Mouse (Mus musculus) thymus, postnatal 36 days (tissue): ENCODE data around the gene Gm5901.
"Not testable (repeated sequence)": the region's sequence is repeated elsewhere in the genome, so short reads cannot be mapped to it uniquely, and the experiment has no call there.

Experiments used
- DNase-seq, 2 experiments: peaks; one replicate each; pipeline ENCODE4 v3.0.0; 2022; ENCODE audit warnings: mixed read lengths in 2 of 2

Gene Gm5901

DNA sequence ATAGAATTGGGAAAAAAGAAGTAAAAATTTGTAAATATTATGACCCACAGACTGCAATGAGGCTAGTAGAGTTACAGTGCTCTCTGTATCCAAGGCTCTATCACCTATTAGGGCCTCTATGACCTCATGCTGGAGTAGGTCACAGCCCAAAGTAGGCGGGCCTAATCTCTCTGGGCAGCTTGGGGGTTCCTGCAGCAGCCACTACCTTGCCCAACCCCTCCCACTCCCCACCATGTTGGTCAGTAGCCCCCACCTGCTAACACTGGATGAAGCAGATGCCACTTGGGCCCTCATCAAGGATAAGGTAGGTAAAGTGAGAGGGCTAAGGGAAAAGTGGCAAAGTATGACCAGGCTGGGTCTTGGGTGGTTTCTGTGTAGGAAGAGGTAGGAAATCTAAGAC lies at the start of gene Gm5901:
Gene Gm5901 (plus strand): TSS at position 173 of the 400 bp plus-strand sequence.
- no peak for DNase-seq

DNA sequence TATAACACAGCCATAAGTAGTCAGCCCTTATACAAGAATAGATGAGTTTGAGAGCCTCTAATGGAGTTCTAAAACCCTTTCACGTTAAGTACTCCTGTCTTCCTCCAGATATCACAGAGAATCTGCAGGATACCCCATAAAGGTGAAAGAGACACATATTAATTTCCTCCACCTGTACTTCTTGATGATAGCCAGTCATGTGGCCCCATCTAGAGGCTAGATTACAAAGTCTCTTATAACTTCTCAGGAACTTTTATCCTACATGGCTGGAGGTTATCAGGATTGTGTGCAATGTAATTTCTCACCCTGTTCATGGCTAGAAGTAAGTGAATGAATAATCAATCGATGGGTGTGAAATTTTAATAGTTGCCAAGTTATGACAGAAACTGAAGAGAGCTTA lies 49.5 kb upstream of the Gm5901 start:
- DNase-seq, result no peak

DNA sequence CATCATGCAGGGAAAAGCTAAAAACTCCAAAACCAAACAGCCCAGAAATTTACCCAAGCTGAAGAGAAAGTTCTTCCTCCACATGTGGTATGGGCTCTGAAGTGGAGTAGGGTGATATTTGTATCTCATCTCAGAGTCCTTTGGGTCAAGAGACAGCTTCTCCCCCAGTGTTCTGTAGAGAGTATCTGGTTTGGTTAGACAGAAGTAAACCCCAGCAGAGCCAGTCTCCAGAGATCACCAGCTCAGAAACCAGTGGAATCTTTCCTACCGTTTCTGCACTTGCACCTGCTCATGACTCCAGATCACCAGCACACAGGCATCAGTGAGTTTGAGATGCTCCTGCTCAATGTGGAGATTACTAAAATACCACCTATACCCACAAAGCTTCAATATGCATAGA lies 40.8 kb upstream of the Gm5901 start, which contains the start of gene Olfr690:
Gene Olfr690 (minus strand): TSS at position 101 of the 400 bp plus-strand sequence.
- DNase-seq, result no peak

DNA sequence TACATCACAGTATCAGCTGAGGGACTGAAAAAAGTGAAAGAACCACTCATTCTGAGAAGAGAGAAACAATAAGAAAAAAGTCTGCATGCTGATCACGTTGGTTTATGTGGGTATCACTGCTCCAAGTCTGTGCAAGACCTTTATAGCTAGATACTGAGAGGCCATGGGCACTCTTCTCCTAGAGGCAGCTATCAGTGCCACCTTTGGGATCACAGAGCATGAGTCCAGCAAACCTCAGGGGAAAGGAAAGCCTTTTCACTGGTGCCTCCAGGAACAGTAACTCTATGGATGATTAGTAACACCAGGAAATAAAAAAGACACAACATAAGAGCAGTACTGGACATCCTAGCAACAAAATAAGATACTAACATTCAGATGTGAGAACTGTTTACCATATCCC lies 32.7 kb upstream of the Gm5901 start, which contains the start of gene Olfr691:
Gene Olfr691 (minus strand): TSS at position 101 of the 400 bp plus-strand sequence.
- no peak for DNase-seq

GRCm38 (mm10) chr7:105342752-105343151 lies 32.1 kb upstream of the Gm5901 start:
- DNase-seq, result no peak

DNA sequence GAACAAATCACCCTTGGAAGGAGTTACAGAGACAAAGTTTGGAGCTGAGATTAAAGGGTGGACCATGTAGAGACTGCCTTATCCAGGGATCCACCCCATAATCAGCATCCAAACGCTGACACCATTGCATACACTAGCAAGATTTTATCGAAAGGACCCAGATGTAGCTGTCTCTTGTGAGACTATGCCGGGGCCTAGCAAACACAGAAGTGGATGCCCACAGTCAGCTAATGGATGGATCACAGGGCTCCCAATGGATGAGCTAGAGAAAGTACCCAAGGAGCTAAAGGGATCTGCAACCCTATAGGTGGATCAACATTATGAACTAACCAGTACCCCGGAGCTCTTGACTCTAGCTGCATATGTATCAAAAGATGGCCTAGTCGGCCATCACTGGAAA lies 18.8 kb upstream of the Gm5901 start:
- not testable (repeated sequence) for DNase-seq

DNA sequence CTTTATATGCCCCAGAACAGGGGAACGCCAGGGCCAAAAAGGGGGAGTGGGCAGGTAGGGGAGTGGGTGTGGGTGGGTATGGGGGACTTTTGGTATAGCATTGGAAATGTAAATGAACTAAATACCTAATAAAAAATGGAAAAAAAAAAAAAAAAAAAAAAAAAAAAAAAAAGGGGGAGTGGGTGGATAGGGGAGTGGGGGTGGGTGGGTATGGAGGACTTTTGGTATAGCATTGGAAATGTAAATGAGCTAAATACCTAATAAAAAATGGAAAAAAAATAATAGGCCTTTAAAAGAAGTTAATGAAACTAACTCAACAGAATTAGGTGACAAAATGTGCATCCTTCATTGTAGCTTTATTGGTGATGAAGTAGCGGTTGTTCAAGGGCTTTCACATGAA lies 18.4 kb upstream of the Gm5901 start:
- DNase-seq, result not testable (repeated sequence)

- DNase-seq, result no peak
These were observed 13.1 kb upstream of the Gm5901 start for GRCm38 (mm10) chr7:105361713-105362112.

DNA sequence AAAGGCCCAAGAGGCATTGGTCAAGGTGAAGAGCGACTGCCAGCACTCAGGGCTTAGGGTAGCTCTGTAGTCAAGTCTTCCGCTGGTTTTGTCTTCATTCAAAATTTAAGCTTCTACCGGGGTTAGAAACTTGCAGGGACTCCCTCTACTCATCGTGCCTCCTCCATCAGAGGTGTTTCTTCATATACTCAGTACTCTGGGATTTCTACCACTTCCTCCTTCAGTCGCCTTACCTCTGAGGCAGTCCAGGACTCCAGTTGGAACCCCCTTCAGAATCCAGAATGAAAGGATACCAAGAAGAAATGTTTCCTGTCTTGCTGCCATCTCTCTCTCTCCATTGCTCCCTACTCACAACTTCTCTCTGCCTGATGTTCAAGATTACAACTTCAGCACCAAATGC lies 7.6 kb upstream of the Gm5901 start:
- no peak for DNase-seq

DNA sequence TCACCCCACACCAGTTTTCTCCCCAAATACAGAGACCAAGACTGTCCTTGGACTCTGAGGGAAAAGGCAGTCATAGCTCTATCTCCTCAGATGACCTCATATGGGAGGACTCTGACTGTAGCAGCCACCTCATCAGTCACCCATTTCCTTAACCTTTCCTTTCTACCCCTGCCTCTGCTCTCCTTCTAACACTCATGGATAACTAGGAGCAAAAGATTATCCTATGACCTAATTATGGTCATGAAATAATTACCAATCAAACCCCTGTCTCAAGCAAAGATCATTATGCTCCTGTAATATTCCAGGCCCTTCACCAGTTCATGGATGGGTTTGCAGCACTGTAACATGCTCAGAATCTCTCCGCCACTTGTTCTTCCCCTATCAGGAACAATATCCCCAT lies 6.9 kb upstream of the Gm5901 start, which contains the start of gene Olfr692:
Gene Olfr692 (plus strand): TSS at position 301 of the 400 bp plus-strand sequence.
- DNase-seq, result no peak

DNA sequence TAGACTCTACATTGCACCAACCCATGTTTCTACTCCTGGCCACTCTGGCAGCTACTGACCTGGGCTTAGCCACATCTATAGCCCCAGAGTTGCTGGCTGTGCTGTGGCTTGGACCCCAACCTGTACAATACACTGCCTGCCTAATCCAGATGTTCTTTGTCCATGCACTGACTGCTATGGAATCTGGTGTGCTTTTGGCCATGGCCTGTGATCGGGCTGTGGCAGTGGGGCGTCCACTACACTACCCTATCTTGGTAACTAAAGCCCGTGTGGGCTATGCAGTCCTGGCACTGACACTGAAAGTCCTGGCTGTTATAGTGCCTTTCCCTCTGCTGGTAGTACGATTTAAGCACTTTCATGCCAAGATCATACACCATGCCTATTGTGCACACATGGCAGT lies 6.3 kb upstream of the Gm5901 start:
- no peak for DNase-seq

GRCm38 (mm10) chr7:105372912-105373311 lies 1.9 kb upstream of the Gm5901 start:
- DNase-seq, result no peak

GRCm38 (mm10) chr7:105373509-105373908 lies 1.3 kb upstream of the Gm5901 start:
- no peak for DNase-seq

- no peak for DNase-seq
These were observed 862 bp upstream of the Gm5901 start for GRCm38 (mm10) chr7:105373976-105374375.

DNA sequence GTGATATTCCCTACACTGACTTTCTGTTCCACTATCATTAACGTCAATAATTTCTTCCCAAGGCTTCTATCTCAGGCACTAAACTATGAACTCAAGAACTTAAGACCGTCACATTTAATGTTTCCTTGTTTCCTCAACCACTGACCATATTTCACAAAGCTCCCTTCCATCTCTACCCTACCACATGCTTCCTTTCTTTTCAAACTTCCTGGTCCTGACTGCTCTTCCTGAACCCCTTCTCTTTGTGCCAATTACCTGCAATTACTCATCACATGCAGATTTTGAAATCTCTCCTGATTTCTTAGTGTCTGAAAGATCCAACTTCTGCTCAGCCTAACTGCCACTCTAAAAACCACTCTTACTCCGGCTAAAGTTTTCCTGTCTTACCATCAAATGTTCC lies 5.5 kb downstream of the Gm5901 start:
- no peak for DNase-seq

GRCm38 (mm10) chr7:105387696-105388095 lies 12.9 kb downstream of the Gm5901 start:
- no peak for DNase-seq

GRCm38 (mm10) chr7:105390236-105390635 lies 15.4 kb downstream of the Gm5901 start:
- no peak for DNase-seq

GRCm38 (mm10) chr7:105394606-105395005 lies 19.8 kb downstream of the Gm5901 start:
- no peak for DNase-seq

DNA sequence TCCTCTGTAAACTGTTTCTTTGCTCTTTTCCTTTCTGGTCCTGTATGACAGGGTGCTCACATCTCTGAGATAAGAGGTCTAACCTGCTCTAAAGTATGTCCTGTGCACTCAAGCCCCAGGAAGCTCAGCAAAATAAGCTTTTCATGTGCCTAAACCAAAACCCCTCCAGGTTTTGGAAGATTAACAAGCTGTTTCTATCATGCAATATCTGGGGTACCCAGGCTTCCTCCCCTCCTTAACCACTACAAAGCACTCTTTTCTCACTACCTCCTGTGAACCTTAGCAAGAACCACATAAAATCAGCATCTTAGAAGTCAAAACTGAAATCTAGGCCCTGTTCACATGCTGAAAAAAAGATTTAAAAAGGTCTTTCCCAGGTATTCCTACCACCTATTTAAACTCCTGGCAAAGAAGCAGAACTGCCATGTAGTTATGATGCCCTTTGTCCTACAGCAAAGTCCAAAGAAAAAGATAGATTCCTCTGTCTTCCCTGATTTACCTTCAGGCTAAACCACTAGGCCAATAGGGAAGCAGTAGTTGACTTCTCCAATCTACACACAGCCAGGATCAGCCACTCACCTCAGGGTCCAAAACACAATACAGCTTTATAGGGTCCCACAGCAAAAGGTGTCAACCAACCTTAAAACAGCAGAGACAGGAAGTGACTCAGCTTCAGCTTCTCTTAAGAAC lies 20.4 kb downstream of the Gm5901 start:
- DNase-seq, result no peak

DNA sequence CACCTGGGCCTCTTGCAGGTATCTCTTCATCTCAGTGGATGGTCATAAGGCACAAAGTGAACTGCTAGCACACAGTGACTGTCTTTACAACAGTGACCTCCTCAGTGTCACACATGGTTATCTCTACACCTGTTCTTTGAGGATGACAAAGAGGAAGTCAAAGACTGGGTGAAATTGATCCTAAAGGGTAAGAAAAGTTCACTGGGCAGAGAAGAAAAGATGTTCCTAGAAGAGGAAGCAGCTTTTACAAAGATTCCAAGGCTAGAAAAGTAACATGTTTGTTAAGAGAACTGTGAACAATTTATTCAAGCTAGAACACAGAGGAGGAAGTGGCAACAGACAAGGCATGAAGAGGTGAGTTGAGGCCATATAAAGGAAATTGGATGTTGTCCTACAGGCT lies 21.3 kb downstream of the Gm5901 start:
- no peak for DNase-seq

- DNase-seq, result no peak
These were observed 24.5 kb downstream of the Gm5901 start for GRCm38 (mm10) chr7:105399058-105399934.

- DNase-seq, result peak; percentile 97
These were observed 25.2 kb downstream of the Gm5901 start, which contains the start of gene Fam160a2 for GRCm38 (mm10) chr7:105399935-105400624. Gene Fam160a2, minus strand, starts transcription at chr7:105400054.

DNA sequence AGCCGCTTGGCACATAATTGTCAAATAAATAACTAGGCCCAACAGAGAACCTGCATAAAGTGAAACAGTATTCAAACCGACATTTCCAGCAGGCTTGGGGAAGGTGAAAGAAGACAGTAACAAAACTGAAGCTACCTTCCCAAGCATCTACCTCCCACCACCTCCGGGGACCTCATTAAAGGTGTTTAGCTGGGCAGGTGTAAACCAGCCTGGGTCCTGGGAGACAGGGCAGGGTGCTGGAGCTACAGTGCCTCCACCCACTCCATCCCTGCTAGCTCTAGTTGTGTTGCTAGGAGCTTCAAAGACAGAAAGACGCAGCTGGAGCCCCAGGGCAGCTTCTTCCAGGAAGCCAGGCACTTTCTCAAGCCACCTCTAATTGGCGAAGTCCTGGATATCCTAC lies 29.4 kb downstream of the Gm5901 start, which contains the start of gene Cnga4:
Gene Cnga4 (plus strand): TSS at position 301 of the 400 bp plus-strand sequence.
- no peak for DNase-seq
